Mouse (Mus musculus) kidney, embryonic 15.5 days (tissue): ENCODE measurements at regions not wholly inside any gene's neighbourhood (a gene's known extent, or its start where the extent isn't known, plus 50 kb on each side); places are given as distances from the start of the nearest gene placed in this dataset.

Experiments
- ATAC-seq: fragments of 200-750 bp; cut with Nextera tagmentation; replicated peaks from 2 replicates; pipeline ENCODE4 v1.8.0; 2017; ENCODE audit warnings: moderate TSS enrichment; ENCODE audit not compliant: low FRiP score
- H3K27ac ChIP-seq: fragments of 300-500 bp; sonication (generic); 2 replicates; pipeline ENCODE4 v1.5.1; 2015; ENCODE audit warnings: mild to moderate bottlenecking, inconsistent platforms
- H3K27me3 ChIP-seq: fragments of 300-500 bp; sonication (generic); 2 replicates; pipeline ENCODE4 v1.6.1; 2015; ENCODE audit warnings: inconsistent platforms
- H3K36me3 ChIP-seq: fragments of 300-500 bp; sonication (generic); 2 replicates; pipeline ENCODE4 v1.6.1; 2015; ENCODE audit warnings: inconsistent platforms
- H3K4me1 ChIP-seq: fragments of 300-500 bp; sonication (generic); 2 replicates; pipeline ENCODE4 v1.6.1; 2015; ENCODE audit warnings: inconsistent platforms
- H3K4me2 ChIP-seq: fragments of 300-500 bp; sonication (generic); 2 replicates; pipeline ENCODE4 v1.6.1; 2015; ENCODE audit warnings: moderate library complexity, mild to moderate bottlenecking, inconsistent platforms
- H3K4me3 ChIP-seq: fragments of 300-500 bp; sonication (generic); replicated peaks from 2 replicates; pipeline ENCODE4 v1.5.1; 2015; ENCODE audit warnings: mild to moderate bottlenecking, inconsistent platforms
- H3K9ac ChIP-seq: fragments of 300-500 bp; sonication (generic); 2 replicates; pipeline ENCODE4 v1.6.1; 2015; ENCODE audit warnings: mild to moderate bottlenecking, inconsistent platforms
- H3K9me3 ChIP-seq: fragments of 300-500 bp; sonication (generic); replicated peaks from 2 replicates; pipeline ENCODE4 v1.6.1; 2016; ENCODE audit warnings: inconsistent platforms
- WGBS: fragments of 180-500 bp; shearing (Covaris S2); methylation state at CpG from one replicate; pipeline ENCODE4 v1.1.7; 2015; ENCODE audit warnings: mixed read lengths; 5-methylcytosine and 5-hydroxymethylcytosine counted together

DNA sequence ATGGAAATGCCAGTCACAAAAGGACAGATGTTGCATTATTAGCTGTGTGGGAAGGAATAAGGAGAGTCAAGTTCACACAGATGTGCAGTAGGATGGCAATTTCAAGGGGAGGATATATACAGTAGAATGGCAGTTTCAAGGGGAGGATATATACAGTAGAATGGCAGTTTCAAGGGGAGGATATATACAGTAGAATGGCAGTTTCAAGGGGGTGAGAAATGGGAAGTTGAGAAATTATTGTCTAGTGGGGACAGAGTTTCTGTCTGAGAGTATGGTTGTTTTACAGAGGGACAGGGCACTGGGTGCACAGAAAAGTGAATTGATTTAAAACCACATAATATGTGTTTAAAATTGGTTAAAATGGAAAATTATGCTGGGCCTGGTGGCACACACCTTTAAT lies 54.8 kb upstream of the Scel start:
- no peak for ATAC-seq

DNA sequence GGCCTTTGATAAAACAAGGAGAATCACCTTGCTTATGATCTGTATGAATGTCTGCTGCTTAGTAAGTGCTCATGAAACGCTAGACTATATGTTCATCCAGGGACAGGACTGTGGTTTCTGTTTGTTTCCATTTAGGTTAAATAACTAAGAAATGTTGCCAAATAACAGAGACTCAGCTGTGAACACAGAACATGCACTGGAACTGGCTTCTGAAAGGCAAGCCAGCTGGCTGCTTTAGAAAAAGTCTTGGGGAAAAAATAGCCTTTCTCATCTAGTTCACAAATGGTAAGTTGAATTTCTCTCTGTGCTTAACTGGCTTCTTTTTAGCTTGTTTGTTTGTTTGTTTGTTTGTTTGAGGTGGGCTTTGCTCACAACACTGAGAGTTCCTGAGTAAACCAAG lies 57.0 kb upstream of the Scel start:
- no peak overlapping the region for H3K27ac ChIP-seq
- H3K4me2 ChIP-seq: no peak overlapping the region
- H3K36me3 ChIP-seq: no peaks in the 10 kb centered on the region
- no peak overlapping the region for H3K9ac ChIP-seq
- no peaks in the 10 kb centered on the region for H3K9me3 ChIP-seq
- WGBS: 94% methylated on average over 1 of the region's 1 CpGs
- H3K4me3 ChIP-seq: no peak overlapping the region
- no peaks in the 10 kb centered on the region for H3K4me1 ChIP-seq
- ATAC-seq: no peak
- no peaks in the 10 kb centered on the region for H3K27me3 ChIP-seq

More for the DNA sequence above, 54.8 kb upstream of the Scel start:
- no peaks in the 10 kb centered on the region for H3K4me1 ChIP-seq
- H3K4me3 ChIP-seq: no peak overlapping the region
- H3K27me3 ChIP-seq: no peaks in the 10 kb centered on the region
- H3K9ac ChIP-seq: no peak overlapping the region
- no peaks in the 10 kb centered on the region for H3K9me3 ChIP-seq
- H3K4me2 ChIP-seq: no peak overlapping the region
- H3K36me3 ChIP-seq: no peaks in the 10 kb centered on the region
- no peak overlapping the region for H3K27ac ChIP-seq

DNA sequence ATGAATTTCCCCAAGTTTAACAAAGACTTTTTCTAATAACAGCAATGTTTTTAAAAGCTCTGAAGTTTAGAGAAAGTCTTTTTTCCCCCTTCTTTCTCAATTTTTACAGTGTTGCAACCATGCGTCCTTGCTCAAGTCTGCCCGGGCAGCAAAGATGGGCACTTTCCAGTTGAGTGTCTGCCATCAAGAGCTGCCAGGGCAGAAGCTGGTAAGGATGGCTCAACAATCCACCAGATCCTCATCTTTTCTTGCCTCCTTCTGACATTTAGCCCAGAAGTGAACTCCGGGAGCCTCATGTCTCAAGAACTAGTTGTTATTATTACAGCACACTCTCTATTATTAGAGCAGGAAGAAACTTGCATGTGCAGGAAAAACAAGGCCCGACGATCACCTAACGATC lies 62.4 kb upstream of the Scel start:
- H3K27me3 ChIP-seq: no peaks in the 10 kb centered on the region
- H3K9me3 ChIP-seq: no peaks in the 10 kb centered on the region
- no peak for ATAC-seq
- H3K27ac ChIP-seq: no peak overlapping the region
- no peaks in the 10 kb centered on the region for H3K4me1 ChIP-seq
- no peaks in the 10 kb centered on the region for H3K36me3 ChIP-seq
- no peak overlapping the region for H3K4me3 ChIP-seq
- no peak overlapping the region for H3K9ac ChIP-seq
- no peak overlapping the region for H3K4me2 ChIP-seq
- WGBS: 83% methylated on average over 6 of the region's 6 CpGs

DNA sequence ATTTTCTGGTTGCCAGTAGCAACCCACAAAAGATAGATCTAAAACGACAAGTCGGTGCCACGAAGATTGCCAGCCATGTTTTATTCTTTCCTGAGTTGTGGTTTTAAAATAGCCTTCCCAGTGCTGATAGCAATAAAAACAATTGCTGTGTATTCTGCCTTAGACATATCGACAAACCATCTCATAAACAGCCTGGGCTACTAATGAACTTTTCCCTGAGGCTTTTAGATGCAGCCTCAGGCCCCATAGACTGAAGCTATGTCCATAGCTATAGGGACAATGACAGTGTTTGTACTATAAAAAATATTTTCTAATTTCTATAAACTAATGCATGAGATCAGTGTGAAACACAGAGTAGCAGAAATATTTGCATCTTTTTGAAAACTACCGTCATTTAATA lies 63.7 kb upstream of the Scel start:
- Histone ChIP-seq H3K4me2 (no peak overlapping the region), H3K4me1 (no peaks in the 10 kb centered on the region), H3K36me3 (no peaks in the 10 kb centered on the region), H3K9ac (no peak overlapping the region), H3K27me3 (no peaks in the 10 kb centered on the region), H3K9me3 (no peaks in the 10 kb centered on the region), H3K4me3 (no peak overlapping the region), H3K27ac (no peak overlapping the region)
- no peak for ATAC-seq
- WGBS: 70% methylated on average over 5 of the region's 5 CpGs

DNA sequence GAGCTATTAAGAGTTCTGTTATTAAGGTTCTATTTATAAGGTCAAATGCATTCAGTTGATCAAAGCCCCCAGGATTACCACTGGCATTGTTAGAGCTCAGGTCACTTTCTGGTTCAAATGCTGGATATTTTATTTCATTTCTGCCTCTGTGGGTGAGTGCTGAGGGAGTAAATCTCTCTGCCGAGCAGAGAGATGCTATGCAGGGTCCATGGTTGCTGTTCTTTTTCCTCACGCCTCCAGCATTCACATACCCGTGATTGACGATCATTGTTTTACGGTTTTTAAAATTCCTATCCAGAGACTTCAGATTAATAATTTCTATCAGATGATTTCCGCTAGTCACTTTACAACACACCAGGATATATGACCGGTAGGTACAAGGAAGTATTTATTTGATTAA lies 64.1 kb upstream of the Scel start:
- Histone ChIP-seq H3K4me1 (no peaks in the 10 kb centered on the region), H3K4me3 (no peak overlapping the region), H3K4me2 (no peak overlapping the region), H3K9ac (no peak overlapping the region), H3K36me3 (no peaks in the 10 kb centered on the region), H3K27ac (no peak overlapping the region), H3K9me3 (no peaks in the 10 kb centered on the region), H3K27me3 (no peaks in the 10 kb centered on the region)
- no peak for ATAC-seq
- 59% methylated on average over 7 of the region's 7 CpGs for WGBS

DNA sequence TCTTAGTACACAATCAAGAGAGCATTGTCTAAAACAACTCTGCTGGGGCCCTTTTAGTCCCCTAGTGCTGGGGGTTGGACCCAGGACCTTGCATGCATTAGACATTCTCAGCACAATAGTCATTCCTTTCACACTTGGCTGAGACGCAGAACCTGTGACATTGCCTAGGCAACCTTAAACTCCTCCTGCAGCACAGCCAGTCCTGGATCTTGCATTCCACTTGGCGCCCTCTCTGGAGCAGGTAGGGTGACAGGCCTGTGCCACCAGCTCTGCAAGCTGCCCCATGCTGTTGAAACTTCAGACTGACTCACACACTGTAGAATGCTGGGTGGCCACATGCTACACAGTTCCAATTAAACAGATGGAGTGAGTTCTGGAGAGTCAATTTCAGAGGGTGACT lies 66.5 kb upstream of the Scel start:
- Histone ChIP-seq H3K4me1 (no peaks in the 10 kb centered on the region), H3K9me3 (no peaks in the 10 kb centered on the region), H3K9ac (no peak overlapping the region), H3K4me3 (no peak overlapping the region), H3K27ac (0 out of 2 replicates have a peak overlapping the region, but pooled peaks have one; percentile 7), H3K27me3 (no peaks in the 10 kb centered on the region), H3K36me3 (no peaks in the 10 kb centered on the region), H3K4me2 (no peak overlapping the region)
- WGBS: 41% methylated on average over 2 of the region's 2 CpGs
- ATAC-seq: peak; percentile 93

DNA sequence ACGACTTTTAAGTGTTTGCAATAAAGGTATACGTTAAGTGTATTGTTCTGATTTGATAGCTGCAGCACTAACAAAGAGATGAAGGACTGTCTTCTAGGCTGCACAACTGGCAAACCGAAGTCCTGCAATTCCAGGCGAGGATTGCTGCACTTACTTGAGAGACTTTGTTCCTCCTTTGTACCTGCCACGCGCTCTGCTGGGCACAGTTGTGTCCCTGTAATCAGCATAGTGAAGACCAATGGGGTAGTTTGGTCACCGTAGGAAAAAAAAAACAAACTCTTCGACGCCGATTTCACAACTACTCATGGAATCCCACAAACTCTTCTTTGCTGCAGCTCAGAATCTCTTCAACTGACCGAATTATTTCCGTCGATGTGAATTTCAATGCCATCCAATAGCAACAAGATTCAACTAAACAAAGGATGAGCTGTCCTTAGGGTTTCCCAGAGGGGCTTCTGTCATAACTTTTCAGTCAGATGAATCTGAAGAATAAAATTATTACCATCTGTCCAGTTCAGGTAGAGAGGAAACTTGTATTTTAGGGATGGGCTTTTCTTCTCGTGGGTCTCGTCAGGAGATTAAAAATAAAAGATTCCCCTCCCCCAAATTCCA lies 71.6 kb upstream of the Scel start:
- 81% methylated on average over 15 of the region's 15 CpGs for WGBS
- no peaks in the 10 kb centered on the region for H3K36me3 ChIP-seq
- no peak overlapping the region for H3K9ac ChIP-seq
- no peak overlapping the region for H3K4me3 ChIP-seq
- no peaks in the 10 kb centered on the region for H3K27me3 ChIP-seq
- no peaks in the 10 kb centered on the region for H3K4me1 ChIP-seq
- no peak overlapping the region for H3K4me2 ChIP-seq
- H3K27ac ChIP-seq: no peak overlapping the region
- no peaks in the 10 kb centered on the region for H3K9me3 ChIP-seq
- ATAC-seq: no peak

DNA sequence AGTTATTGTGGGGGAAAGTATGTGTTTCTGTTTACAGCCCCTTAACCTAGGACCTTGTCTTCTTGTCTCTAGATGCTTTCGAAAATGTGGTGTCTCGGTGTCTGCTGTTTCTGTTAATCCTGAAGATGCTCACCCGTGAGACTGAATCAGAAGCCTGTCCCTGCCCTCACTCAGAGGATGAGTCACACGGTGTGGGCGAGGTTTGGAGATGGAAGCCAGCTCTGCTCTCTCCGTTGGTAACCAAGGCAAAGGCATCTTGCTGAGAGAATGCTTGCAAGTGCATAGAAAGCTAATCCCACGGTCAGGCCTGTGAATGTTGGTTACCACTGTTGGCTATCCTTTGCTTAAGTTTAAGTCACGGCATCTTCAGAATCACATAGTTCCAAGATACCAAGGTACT lies 72.9 kb upstream of the Scel start:
- Histone ChIP-seq H3K27ac (no peak overlapping the region), H3K9me3 (no peaks in the 10 kb centered on the region), H3K4me3 (no peak overlapping the region), H3K4me2 (no peak overlapping the region), H3K4me1 (no peaks in the 10 kb centered on the region), H3K9ac (no peak overlapping the region), H3K27me3 (no peaks in the 10 kb centered on the region), H3K36me3 (no peaks in the 10 kb centered on the region)
- no peak for ATAC-seq
- 88% methylated on average over 8 of the region's 8 CpGs for WGBS

DNA sequence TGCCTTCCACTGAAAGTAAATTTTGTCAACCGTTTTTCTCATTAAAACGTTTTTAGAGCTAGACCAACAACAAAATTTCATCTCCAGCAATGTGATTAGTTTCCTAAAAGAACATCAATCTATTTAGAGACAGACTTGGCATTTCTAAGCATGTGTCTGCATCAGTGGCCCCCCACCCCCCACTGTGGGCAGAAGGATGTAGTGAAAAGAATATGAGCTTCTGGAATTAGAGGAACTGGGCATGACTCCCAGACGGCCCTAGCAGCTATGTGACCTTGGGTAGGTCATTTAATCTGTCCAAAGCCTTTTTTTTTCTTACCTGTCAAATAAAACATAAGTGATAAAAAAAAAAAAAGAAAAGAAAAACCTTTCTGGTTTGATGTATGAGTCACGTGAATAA lies 78.9 kb upstream of the Scel start:
- WGBS: 56% methylated on average over 4 of the region's 4 CpGs
- H3K9ac ChIP-seq: no peak overlapping the region
- ATAC-seq: no peak
- no peaks in the 10 kb centered on the region for H3K4me1 ChIP-seq
- H3K27ac ChIP-seq: no peak overlapping the region
- no peaks in the 10 kb centered on the region for H3K9me3 ChIP-seq
- no peaks in the 10 kb centered on the region for H3K36me3 ChIP-seq
- no peak overlapping the region for H3K4me3 ChIP-seq
- H3K27me3 ChIP-seq: no peaks in the 10 kb centered on the region
- no peak overlapping the region for H3K4me2 ChIP-seq

DNA sequence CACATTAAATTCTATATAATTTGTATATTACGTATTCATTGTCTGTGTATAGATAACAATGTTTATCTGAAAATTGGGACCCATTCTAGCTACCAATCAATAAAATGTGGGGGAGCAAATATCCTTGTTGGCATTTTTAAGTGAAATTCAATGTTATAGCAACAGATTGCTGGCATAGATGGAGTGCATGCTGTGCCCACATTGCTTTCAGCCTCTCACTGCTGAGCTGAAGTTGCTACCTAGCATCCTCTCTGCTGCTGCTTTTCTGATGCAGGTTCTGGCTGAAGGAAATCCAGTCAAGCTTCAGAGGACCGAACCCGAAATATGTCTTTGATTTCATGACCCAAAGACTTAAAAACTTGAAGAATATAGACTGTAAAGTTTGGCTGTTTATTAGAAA lies 80.0 kb upstream of the Scel start:
- Histone ChIP-seq H3K4me1 (no peaks in the 10 kb centered on the region), H3K4me2 (no peak overlapping the region), H3K27me3 (no peaks in the 10 kb centered on the region), H3K4me3 (no peak overlapping the region), H3K9me3 (no peaks in the 10 kb centered on the region), H3K9ac (no peak overlapping the region), H3K27ac (no peak overlapping the region), H3K36me3 (no peaks in the 10 kb centered on the region)
- 81% methylated on average over 3 of the region's 3 CpGs for WGBS
- no peak for ATAC-seq

DNA sequence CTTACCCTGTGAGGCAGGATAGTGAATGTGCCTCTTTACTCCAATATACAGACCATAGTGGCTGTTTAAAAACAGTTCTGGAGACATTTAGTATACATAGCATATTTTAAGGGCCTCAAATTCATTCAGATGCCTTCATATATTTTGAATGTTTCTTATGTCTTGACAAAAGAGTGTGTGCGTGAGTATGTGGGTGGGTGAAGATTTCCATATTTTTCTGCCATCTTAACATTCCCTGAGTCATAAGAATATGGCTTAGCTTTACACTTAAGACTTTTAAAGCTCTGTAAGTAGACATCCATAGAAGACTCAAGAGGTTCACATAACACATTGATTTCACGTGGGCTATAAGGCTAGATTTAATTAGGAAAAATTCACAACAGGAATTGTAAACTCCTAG lies 81.3 kb upstream of the Mycbp2 start:
- Histone ChIP-seq H3K4me2 (no peak overlapping the region), H3K4me3 (no peak overlapping the region), H3K36me3 (no peaks in the 10 kb centered on the region), H3K27me3 (no peaks in the 10 kb centered on the region), H3K4me1 (no peaks in the 10 kb centered on the region), H3K27ac (no peak overlapping the region), H3K9me3 (no peaks in the 10 kb centered on the region), H3K9ac (no peak overlapping the region)
- WGBS: 89% methylated on average over 2 of the region's 2 CpGs
- ATAC-seq: no peak

DNA sequence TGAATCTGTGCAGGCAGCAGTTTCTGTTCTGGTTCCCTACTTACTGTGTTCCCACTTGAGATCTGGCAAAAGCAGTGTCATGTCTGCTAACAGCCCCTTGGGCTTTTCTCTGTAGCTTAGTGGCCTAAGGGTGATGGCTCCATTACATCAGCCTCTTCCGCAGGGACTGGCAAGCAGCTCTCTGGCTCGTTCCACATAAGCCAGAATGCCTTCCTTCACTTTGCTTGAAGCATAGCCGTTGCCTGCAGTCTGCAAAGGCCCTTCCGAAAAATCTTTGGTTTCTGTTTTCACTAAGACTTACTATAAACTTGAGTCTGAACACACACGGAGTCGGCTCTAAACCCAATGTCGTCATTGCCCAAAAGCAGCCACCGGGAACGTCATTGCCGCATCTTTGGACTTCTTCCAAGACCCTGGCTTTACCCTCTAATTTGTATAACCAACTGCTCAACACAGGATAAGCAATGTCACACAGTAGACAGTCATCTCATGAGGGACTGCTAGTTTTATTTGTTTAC lies 74.8 kb upstream of the Mycbp2 start:
- no peaks in the 10 kb centered on the region for H3K4me1 ChIP-seq
- no peak for ATAC-seq
- no peaks in the 10 kb centered on the region for H3K36me3 ChIP-seq
- no peak overlapping the region for H3K9ac ChIP-seq
- H3K27me3 ChIP-seq: no peaks in the 10 kb centered on the region
- H3K9me3 ChIP-seq: no peaks in the 10 kb centered on the region
- H3K27ac ChIP-seq: no peak overlapping the region
- no peak overlapping the region for H3K4me3 ChIP-seq
- WGBS: 82% methylated on average over 10 of the region's 10 CpGs
- H3K4me2 ChIP-seq: no peak overlapping the region
